Mouse (Mus musculus) forebrain, embryonic 13.5 days (tissue): Measurements from ENCODE around the gene Cited4. TPM values are rescaled to one million over a fixed set of nuclear protein-coding genes. Genes with fewer than 3 reads are reported as not detected.
A peak's percentile ranks its signal among the peaks of the same experiment; 100 is the strongest.

Experiments used
- ATAC-seq: fragments of 200-750 bp; cut with Nextera tagmentation; 2 replicates; pipeline ENCODE4 v1.8.0; 2017
- H3K27ac ChIP-seq: fragments of 300-500 bp; sonication (generic); 2 replicates; pipeline ENCODE4 v1.5.1; 2015; ENCODE audit warnings: inconsistent platforms, mild to moderate bottlenecking, moderate library complexity
- H3K27me3 ChIP-seq: fragments of 300-500 bp; sonication (generic); 2 replicates; pipeline ENCODE4 v1.6.1; 2015; ENCODE audit warnings: mild to moderate bottlenecking, inconsistent platforms
- H3K36me3 ChIP-seq: fragments of 300-500 bp; sonication (generic); 2 replicates; pipeline ENCODE4 v1.6.1; 2015; ENCODE audit warnings: mild to moderate bottlenecking, inconsistent platforms; ENCODE audit not compliant: poor library complexity, severe bottlenecking
- H3K4me1 ChIP-seq: fragments of 300-500 bp; sonication (generic); 2 replicates; pipeline ENCODE4 v1.6.1; 2015; ENCODE audit warnings: inconsistent platforms
- H3K4me2 ChIP-seq: fragments of 300-500 bp; sonication (generic); 2 replicates; pipeline ENCODE4 v1.6.1; 2015; ENCODE audit warnings: inconsistent platforms, mild to moderate bottlenecking, moderate library complexity
- H3K4me3 ChIP-seq: fragments of 300-500 bp; sonication (generic); 2 replicates; pipeline ENCODE4 v1.5.1; 2015; ENCODE audit warnings: mild to moderate bottlenecking, inconsistent platforms
- H3K9ac ChIP-seq: fragments of 300-500 bp; sonication (generic); 2 replicates; pipeline ENCODE4 v1.6.1; 2015; ENCODE audit warnings: mild to moderate bottlenecking, inconsistent platforms
- H3K9me3 ChIP-seq: fragments of 300-500 bp; sonication (generic); replicated peaks from 2 replicates; pipeline ENCODE4 v1.6.1; 2016; ENCODE audit warnings: inconsistent platforms
- WGBS: fragments of 180-500 bp; shearing (Covaris S2); methylation state at CpG from one replicate; pipeline ENCODE4 v1.1.7; 2015; 5-methylcytosine and 5-hydroxymethylcytosine counted together
- polyA plus RNA-seq: library from polyadenylated mRNA; unstranded; fragments of >200 nt; fragmentation: Nextera tagmentation; extraction: Ambion mirVana; gene quantifications from 2 replicates; pipeline ENCODE4 v1.2.1, GENCODE M21; 2015

The Cited4 gene
- 0.44 and 0.84 TPM in 2 replicates for polyA plus RNA-seq

- H3K27me3 ChIP-seq: peaks cover 33% of the 10 kb centered on the region
- H3K36me3 ChIP-seq: no peaks in the 10 kb centered on the region
- H3K4me2 ChIP-seq: peak within 1 kb of the TSS; percentile 100
- ATAC-seq: peak; percentile 91
- H3K4me3 ChIP-seq: peak within 1 kb of the TSS; percentile 56
- under 1% methylated on average over 48 of the region's 50 CpGs for WGBS
- 0 out of 2 replicates have a peak, but pooled peaks cover 3% of the 10 kb centered on the region for H3K9me3 ChIP-seq
- H3K27ac ChIP-seq: no peak within 1 kb of the TSS
- H3K9ac ChIP-seq: peak within 1 kb of the TSS; percentile 68
- H3K4me1 ChIP-seq: peaks cover 20% of the 10 kb centered on the region
These were observed at the start of gene Cited4 for GRCm38 (mm10) chr4:120666358-120667024. TSS of gene Cited4 (plus strand) at chr4:120666572.

DNA sequence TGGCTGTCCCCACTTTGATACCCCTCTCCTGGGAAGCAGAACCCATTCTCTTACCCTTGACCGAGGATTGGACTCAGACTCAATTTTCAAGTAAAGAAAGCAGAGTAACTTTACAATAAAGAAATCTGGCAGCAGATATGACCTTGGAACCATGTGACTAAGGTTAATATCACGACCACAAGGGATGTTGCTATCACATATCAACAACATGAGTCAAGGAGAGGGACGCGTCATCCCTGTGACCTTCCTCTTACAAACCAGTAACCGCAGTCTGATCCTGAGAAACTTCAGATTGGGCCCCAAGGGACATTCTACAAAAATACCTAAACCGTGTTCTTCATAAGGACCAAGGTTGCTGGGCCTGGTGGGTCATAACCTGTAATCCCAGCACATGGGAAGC lies 38.6 kb upstream of the Cited4 start:
- Histone ChIP-seq H3K27ac (no peak overlapping the region), H3K36me3 (no peaks in the 10 kb centered on the region), H3K27me3 (no peaks in the 10 kb centered on the region), H3K4me1 (no peaks in the 10 kb centered on the region), H3K9ac (no peak overlapping the region), H3K9me3 (no peaks in the 10 kb centered on the region), H3K4me3 (no peak overlapping the region), H3K4me2 (no peak overlapping the region)
- 86% methylated on average over 6 of the region's 6 CpGs for WGBS
- ATAC-seq: no peak

DNA sequence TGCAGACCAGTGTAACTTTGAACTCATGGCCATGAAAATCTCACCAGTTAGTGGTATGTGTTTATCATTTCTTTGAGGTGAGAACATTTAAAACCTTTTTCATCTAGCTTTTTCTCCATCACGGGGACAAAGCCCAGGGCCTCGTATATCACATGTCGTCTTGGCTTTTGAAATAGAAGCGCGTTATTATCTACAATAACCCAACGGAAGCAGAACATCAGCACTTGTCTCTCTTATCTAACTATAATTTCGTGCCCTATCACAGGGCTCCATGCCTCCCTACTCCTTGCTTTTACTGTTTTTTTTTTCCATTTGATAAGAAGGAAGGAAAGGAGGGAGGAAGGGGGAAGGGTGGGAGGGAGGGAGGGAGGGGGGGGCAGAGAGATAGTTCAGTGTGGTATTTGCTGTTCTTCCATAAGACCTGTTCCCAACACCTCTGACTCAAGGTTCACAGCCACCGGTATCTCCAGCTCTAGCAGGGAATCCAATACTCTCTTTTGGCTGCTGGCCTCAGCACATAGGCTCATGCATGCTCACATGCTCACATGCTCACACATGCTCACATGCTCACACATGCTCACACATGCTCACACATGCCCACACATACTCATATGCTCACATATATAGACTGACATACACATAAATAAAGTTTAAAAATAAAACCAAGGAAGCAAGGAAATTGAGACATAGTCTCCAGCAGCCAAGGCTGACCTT lies 36.0 kb upstream of the Cited4 start:
- H3K9me3 ChIP-seq: no peaks in the 10 kb centered on the region
- no peaks in the 10 kb centered on the region for H3K27me3 ChIP-seq
- no peaks in the 10 kb centered on the region for H3K4me1 ChIP-seq
- no peak overlapping the region for H3K27ac ChIP-seq
- WGBS: 88% methylated on average over 8 of the region's 8 CpGs
- no peak for ATAC-seq
- H3K36me3 ChIP-seq: no peaks in the 10 kb centered on the region
- no peak overlapping the region for H3K9ac ChIP-seq
- H3K4me3 ChIP-seq: no peak overlapping the region
- H3K4me2 ChIP-seq: no peak overlapping the region

- H3K9ac ChIP-seq: no peak overlapping the region
- no peak overlapping the region for H3K4me3 ChIP-seq
- no peak overlapping the region for H3K4me2 ChIP-seq
- H3K9me3 ChIP-seq: no peaks in the 10 kb centered on the region
- H3K27ac ChIP-seq: no peak overlapping the region
- no peaks in the 10 kb centered on the region for H3K4me1 ChIP-seq
- H3K27me3 ChIP-seq: no peaks in the 10 kb centered on the region
- 82% methylated on average over 6 of the region's 6 CpGs for WGBS
- ATAC-seq: no peak
- H3K36me3 ChIP-seq: no peaks in the 10 kb centered on the region
These were observed 34.5 kb upstream of the Cited4 start for GRCm38 (mm10) chr4:120631828-120632227.

DNA sequence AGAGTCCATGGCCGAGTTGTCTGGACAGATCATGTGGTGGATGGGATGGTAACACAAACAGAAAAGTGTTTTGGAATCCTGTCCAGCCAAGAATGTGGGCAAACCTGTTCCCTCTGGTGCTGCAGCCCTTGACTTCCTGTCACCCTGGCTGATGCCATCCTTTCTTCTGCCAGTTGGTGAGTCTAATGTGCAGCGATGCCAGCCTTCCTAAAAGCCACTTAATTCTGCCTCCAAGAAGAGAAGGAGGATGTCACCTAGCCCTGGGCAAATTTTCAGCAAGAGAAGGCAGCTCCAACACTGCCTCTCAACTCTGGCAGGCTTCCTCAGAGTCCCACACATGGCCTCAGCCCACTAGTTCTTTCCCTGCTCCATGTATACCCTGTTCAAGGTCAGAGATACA lies 31.0 kb upstream of the Cited4 start:
- no peak overlapping the region for H3K9ac ChIP-seq
- H3K4me3 ChIP-seq: no peak overlapping the region
- WGBS: 83% methylated on average over 2 of the region's 2 CpGs
- H3K9me3 ChIP-seq: no peaks in the 10 kb centered on the region
- peaks cover 3% of the 10 kb centered on the region for H3K27me3 ChIP-seq
- no peak overlapping the region for H3K27ac ChIP-seq
- no peak for ATAC-seq
- no peaks in the 10 kb centered on the region for H3K36me3 ChIP-seq
- no peaks in the 10 kb centered on the region for H3K4me1 ChIP-seq
- no peak overlapping the region for H3K4me2 ChIP-seq

DNA sequence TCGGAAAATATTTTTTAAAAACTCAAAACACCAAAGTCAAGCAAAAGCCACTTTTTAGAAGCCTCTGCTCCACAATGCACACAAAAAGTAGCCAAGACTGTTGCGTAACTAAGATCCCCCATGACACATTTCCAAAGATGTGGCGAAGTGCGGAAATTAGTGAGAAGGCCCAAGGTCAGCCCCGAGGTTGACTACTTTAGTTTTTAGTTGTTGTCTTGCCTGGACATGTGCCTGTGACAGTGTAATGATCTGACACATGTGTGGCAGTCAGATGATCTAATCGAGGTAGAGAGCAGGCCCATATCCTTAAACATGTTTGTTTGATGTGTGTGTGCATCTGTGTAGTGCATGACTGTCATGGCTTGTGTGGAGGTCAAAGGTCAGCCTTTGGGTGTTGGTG lies 24.4 kb upstream of the Cited4 start:
- no peaks in the 10 kb centered on the region for H3K9me3 ChIP-seq
- H3K4me3 ChIP-seq: no peak overlapping the region
- no peaks in the 10 kb centered on the region for H3K36me3 ChIP-seq
- H3K27me3 ChIP-seq: peaks cover 3% of the 10 kb centered on the region
- no peak overlapping the region for H3K27ac ChIP-seq
- H3K4me2 ChIP-seq: no peak overlapping the region
- ATAC-seq: no peak
- WGBS: 91% methylated on average over 6 of the region's 6 CpGs
- no peak overlapping the region for H3K9ac ChIP-seq
- no peaks in the 10 kb centered on the region for H3K4me1 ChIP-seq

DNA sequence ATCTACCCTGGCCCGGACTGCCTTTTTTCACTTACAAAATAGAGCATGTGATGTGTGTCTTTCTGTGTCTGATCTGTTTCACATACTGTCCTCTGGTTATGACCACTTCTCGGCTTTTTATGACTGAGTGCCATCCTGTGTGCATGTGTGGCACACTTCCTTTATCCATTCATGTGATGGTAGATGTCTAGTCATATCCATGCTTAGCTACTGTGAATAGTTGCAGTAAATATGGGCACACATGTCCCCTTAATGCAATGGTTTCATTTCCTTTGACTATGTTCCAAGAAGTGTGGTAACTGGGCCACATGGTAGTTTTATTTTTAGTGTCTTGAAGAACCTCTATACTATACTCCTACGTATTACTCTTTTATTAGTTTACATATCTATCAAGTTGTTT lies 22.5 kb upstream of the Cited4 start:
- Histone ChIP-seq H3K27me3 (peaks cover 13% of the 10 kb centered on the region), H3K27ac (no peak overlapping the region), H3K36me3 (no peaks in the 10 kb centered on the region), H3K9ac (no peak overlapping the region), H3K9me3 (no peaks in the 10 kb centered on the region), H3K4me1 (no peaks in the 10 kb centered on the region), H3K4me3 (no peak overlapping the region), H3K4me2 (no peak overlapping the region)
- ATAC-seq: no peak
- 89% methylated on average over 3 of the region's 3 CpGs for WGBS

GRCm38 (mm10) chr4:120649369-120650207 lies 16.8 kb upstream of the Cited4 start:
- 5% methylated on average over 51 of the region's 55 CpGs for WGBS
- Histone ChIP-seq H3K9me3 (no peaks in the 10 kb centered on the region), H3K9ac (peak overlapping the region; percentile 76), H3K27me3 (peaks cover 56% of the 10 kb centered on the region), H3K27ac (no peak overlapping the region), H3K4me2 (peak overlapping the region; percentile 95), H3K4me1 (peaks cover 13% of the 10 kb centered on the region; the same call in 1 of the 2 replicates), H3K36me3 (no peaks in the 10 kb centered on the region), H3K4me3 (peak overlapping the region; percentile 53)
- ATAC-seq: peak; percentile 88

DNA sequence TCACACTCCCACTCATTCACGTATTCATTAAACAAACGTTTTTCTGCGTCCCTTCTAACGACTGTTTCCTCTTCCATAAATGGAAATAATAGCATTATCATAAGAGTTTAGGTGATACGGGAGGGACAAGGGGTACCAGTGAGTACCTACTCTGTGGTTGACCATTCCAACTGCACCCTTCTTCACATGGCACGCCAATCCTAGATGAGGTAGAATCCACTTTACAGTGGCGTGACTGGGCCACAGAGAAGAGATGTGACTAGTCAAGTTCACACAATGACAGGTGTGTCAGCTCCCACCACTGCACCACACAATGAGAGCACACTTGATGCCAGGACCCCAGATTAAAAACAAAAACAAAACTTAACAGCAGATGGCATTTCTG lies 16.2 kb upstream of the Cited4 start:
- H3K27me3 ChIP-seq: peaks cover 56% of the 10 kb centered on the region
- H3K27ac ChIP-seq: no peak overlapping the region

DNA sequence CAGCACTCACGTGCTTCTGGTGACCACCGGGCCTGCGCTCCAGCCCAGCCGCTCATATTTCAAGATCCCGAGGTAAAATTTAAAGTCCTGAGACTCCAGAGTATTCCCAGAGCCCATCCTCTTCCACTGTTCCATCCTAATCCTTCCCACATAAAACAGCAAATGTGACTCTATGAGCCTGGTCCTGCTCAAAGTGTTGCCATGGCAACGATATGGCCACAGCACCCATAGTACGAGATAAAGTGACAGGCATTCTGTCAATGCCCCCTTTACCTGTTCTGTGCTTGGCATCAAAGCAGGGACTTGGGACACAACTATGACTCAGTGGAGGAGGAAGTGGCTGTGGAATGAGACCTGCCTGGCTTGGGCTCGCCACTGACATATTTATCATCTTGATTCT lies 10.5 kb upstream of the Cited4 start:
- Histone ChIP-seq H3K4me2 (no peak overlapping the region), H3K4me1 (no peaks in the 10 kb centered on the region), H3K27me3 (peaks cover 22% of the 10 kb centered on the region), H3K9me3 (no peaks in the 10 kb centered on the region), H3K27ac (no peak overlapping the region), H3K4me3 (no peak overlapping the region), H3K36me3 (no peaks in the 10 kb centered on the region), H3K9ac (no peak overlapping the region)
- no peak for ATAC-seq
- 84% methylated on average over 8 of the region's 8 CpGs for WGBS

More for the DNA sequence above, 16.2 kb upstream of the Cited4 start:
- WGBS: 23% methylated on average over 7 of the region's 7 CpGs
- H3K36me3 ChIP-seq: no peaks in the 10 kb centered on the region
- H3K9me3 ChIP-seq: no peaks in the 10 kb centered on the region
- ATAC-seq: peak; percentile 57
- H3K4me1 ChIP-seq: peaks cover 13% of the 10 kb centered on the region; the same call in 1 of the 2 replicates
- peak overlapping the region; percentile 53 for H3K4me3 ChIP-seq
- H3K9ac ChIP-seq: peak overlapping the region; percentile 76
- peak overlapping the region; percentile 95 for H3K4me2 ChIP-seq

- Histone ChIP-seq H3K36me3 (no peaks in the 10 kb centered on the region), H3K9ac (no peak overlapping the region), H3K4me3 (no peak overlapping the region), H3K27me3 (no peaks in the 10 kb centered on the region), H3K4me1 (no peaks in the 10 kb centered on the region), H3K9me3 (no peaks in the 10 kb centered on the region), H3K4me2 (no peak overlapping the region), H3K27ac (no peak overlapping the region)
- WGBS: 81% methylated on average over 4 of the region's 4 CpGs
- no peak for ATAC-seq
These were observed 5.9 kb upstream of the Cited4 start for GRCm38 (mm10) chr4:120660485-120660884.

DNA sequence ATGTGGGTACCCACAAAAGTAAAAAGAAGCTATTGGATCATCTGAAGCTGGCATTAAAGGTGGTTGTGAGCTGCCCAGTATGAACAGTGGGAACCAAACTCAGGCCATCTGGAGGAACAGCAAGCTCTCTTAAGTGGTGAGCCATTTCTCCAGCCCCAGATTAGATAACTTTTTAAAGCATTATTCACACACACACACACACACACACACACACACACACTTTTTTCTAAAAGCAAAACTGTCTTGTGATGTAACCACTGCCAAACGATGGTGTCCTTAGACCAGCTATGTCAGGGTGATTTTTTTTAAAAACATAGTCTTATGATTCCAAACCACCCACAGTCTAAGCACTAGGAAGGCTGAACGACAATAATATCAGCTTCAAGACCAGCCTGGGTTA lies 1.8 kb upstream of the Cited4 start:
- Histone ChIP-seq H3K4me3 (no peak overlapping the region), H3K9ac (no peak overlapping the region), H3K4me1 (peaks cover 20% of the 10 kb centered on the region), H3K27me3 (peaks cover 31% of the 10 kb centered on the region), H3K9me3 (no peaks in the 10 kb centered on the region), H3K27ac (no peak overlapping the region), H3K4me2 (no peak overlapping the region), H3K36me3 (no peaks in the 10 kb centered on the region)
- 79% methylated on average over 2 of the region's 2 CpGs for WGBS
- no peak for ATAC-seq
